Mouse (Mus musculus) kidney, adult 2 months (tissue): ENCODE measurements around the gene Fam174b.

Experiments
- CTCF ChIP-seq: fragments of 200-500 bp; conservative IDR thresholded peaks from 2 replicates; pipeline ENCODE4 v1.5.1; 2011; ENCODE audit warnings: low read depth, mild to moderate bottlenecking, control low read depth, low read length, moderate library complexity, mixed read lengths; ENCODE audit not compliant: insufficient read depth, insufficient read length
- POLR2A ChIP-seq: fragments of 200-500 bp; IDR thresholded peaks from one replicate; pipeline ENCODE4 v1.6.1; 2011; ENCODE audit warnings: low read depth, low read length, control low read depth

DNA sequence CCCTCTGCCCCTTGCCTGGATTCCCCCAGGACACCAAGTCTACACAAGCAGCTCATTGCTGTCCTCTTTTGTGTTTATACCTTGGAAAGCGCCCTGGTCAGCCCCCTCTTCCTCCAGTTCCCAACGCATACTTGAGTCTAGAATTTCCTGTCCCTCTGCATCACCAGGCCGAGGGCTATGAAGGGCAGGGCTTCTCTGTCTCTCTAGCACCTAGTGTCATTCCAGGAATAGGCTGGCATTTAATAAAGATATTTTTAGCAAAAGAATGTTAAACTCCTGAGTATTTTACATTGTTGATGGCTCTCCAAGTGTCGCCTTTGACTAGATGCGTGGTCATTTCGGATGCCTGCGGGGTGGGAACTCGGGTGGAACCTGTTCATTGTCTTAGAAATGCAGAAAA lies 3.0 kb downstream of the Fam174b start:
- TF ChIP-seq CTCF (no peak), POLR2A (no peak)
